Mouse (Mus musculus) megakaryocyte, adult 5-6 weeks (primary cell): Measurements from ENCODE around the gene Rimkla. TPM values are rescaled to one million over a fixed set of nuclear protein-coding genes. Genes with fewer than 3 reads are reported as not detected.

Experiments
- ATAC-seq: 2 replicates; pipeline ENCODE4 v1.8.0; 2016; ENCODE audit warnings: mild to moderate bottlenecking, inconsistent platforms; ENCODE audit not compliant: poor library complexity, severe bottlenecking
- total RNA-seq, 2 experiments: library from RNA; stranded (forward) in 1 of 2; stranded (reverse) in 1 of 2; fragments of 153-499, 151-499 nt in 1 of 2; fragments of 221-1000, 200-1000 nt in 1 of 2; gene quantifications; 2 replicates each; pipeline versions ENCODE4 v1.2.3 to v1.2.4; 2015 to 2017

The Rimkla gene
- total RNA-seq (2015) (not detected in 2 replicates), total RNA-seq (2017) (not detected in 2 replicates)

DNA sequence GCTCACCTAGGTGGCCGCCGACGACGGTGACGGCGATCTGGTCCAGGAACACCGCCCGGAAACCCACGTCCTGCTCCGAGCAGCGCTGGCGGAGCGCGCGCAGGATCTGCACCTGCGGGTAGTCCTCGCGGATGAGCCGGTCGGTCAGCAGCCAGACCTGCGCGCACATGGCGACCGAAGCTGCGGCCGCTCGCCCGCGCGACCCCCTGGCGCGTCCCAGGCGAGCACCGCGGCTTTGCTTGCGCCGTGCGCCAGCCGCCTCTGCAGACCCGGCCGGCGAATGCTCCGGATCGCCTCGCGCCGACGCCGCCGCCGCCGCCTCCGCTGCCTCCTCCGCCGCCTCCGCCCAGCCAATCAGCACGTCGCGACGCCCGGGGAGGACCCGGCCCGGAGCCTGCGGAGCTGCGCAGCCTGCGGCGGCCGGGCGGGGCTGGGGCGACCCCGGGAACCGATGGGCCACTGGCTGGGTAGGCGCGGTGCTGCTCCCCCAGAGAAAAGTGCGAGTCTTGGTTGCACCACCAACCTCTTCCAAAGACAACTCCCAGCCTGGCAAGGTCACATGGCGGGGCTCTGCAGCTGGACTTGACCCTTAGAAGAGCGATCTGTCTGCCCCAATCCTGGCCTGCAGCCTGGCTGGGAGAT is at the start of gene Rimkla:
Gene Rimkla, minus strand, starts transcription at position 338 of the 642 bp plus-strand sequence.
- peak; percentile 56 for ATAC-seq

GRCm38 (mm10) chr4:119540533-119540890 is 48.1 kb upstream of the Rimkla start:
- ATAC-seq = no peak

DNA sequence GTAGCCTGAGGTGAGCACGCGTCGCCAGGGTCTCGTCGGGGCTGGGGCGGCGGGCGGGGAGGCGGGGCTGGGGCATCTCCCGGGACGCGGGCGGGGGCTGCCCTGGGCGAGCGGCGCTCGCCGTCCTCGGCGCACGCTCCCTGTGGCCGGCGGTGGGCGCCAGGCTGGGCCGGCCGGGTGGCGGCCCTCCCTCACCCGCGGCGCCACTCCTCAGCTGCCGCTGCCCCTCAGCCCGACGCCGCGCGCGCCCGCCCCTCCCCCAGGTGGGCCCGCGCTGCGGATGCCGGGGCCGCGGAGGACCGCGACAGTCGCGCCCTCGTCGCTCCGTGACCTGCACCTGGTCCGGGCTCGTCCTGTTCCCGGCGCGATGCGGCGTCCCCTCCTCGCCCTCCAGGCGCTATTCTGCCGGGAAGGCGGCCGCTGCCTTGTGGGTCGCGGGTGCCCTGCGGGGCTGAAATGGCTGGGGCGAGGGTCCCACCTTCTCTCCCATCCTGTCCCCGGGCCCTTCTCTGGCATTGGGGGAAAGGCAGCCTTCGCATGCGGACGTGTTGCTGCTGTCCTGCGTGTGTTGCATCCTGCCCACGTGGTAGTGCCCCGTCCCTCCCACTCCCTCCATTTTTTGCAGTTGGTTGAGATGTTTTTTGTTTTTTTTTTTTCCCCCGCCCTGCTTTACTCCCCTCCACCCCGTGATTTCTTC is 47.6 kb upstream of the Rimkla start:
- peak; percentile 36 for ATAC-seq

DNA sequence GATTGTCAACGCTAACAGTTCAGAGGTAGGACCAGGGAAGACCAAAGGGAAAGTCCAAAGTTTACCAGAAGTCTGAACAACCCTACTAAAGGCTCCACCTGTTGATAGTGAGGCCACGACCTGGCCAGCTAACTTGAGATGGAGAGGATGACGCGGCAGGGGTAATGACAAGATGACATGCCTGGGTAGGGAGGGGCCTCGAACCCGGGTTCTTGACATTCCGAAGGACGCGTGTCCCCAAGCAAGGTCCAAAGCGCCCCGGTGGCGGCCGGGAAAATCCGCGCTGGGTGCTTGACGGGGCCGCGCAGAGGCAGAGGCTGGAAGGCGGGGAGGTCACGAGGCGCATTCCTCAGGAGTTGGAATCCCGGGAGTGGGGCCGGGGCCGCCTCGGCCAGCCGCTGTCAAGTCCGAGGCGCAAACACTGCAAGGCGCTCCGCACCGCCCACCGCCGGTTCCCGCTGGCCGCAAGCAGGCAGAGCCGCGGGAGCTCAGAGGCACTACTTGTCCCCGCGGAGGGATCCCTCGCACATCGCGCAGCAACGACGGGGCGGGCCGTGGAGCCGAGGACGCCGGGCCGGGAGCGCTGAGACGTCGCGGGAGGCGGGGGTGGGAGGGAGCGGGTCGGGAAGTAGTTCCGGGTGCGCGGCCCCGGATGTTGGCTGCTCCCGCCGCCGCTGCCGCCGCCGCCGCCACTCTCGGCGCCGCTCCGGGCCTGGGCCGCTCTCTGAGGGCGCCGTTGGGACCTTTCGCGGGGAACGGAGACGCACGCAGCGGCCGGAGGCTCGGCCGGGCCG is 46.8 kb upstream of the Rimkla start, which contains the start of gene Frg2f1:
Gene Frg2f1, minus strand, starts transcription at position 499 of the 794 bp plus-strand sequence.
- peak; percentile 91 for ATAC-seq

- no peak for ATAC-seq
Measured at GRCm38 (mm10) chr4:119537436-119537835, 45.0 kb upstream of the Rimkla start.

GRCm38 (mm10) chr4:119536615-119537014 is 44.2 kb upstream of the Rimkla start, which contains the start of gene Foxj3:
TSS of gene Foxj3 (plus strand) at chr4:119537004.
- peak; percentile 51 for ATAC-seq

- ATAC-seq = no peak
Measured at GRCm38 (mm10) chr4:119535103-119535502, 42.7 kb upstream of the Rimkla start.

DNA sequence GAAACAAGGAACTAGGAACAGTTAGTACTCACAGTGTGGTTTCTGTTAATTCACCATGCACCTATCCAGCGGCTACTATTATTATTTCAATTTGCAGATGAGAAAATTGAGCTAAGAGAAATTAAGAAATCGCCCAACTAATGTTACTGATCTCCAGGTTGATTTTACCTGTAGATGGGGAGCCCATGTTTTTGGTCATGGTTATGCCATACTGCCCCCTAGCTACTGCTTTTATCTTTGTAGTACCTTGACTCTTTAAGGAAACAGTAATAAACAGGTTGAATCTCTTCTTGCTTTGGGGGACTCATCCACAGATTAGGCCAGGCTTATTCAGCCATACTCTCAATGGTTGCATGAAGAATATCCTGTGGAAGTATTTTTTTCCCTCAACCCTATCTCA is 39.4 kb upstream of the Rimkla start:
- ATAC-seq = no peak

- ATAC-seq = no peak
Measured at GRCm38 (mm10) chr4:119526329-119526845, 34.0 kb upstream of the Rimkla start.

DNA sequence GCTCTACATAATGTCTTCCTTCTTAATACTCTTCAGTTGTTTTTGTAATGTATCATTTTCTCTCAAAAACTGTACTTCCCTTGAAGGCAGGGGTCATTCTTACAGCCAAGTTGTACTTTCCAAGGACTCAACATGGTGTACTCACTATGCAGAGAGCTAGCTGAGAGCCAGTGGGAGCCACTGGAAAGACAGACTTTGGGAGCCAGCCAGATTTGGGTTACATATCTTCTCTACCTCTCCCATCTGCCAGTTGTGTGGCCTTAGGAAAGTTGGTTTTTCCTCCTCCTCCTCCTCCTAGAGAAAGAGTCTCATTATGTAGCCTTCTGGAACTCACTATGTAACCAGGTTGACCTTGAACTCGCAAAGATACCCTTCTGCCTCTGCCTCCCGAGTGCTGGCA is 32.0 kb upstream of the Rimkla start:
- no peak for ATAC-seq

DNA sequence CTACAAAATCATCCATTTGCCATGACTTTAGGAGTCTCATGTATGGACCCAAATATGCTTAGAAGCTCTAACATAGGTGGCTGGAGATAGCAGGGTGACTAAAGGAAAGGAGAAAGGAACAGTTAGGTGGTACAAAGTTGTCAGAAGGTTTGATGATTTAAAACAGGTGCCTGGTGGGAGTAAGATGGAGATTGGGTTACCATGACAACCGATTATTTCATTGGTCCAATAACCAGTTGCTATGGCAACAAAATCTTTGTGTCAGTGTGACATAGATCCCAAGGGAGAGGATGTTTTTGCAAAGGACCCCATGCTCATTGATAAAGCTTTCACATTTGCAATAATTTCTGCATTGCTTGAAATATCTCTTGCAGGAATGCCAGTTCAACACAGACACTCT is 31.6 kb upstream of the Rimkla start:
- no peak for ATAC-seq

GRCm38 (mm10) chr4:119523575-119523974 is 31.1 kb upstream of the Rimkla start:
- ATAC-seq = no peak

GRCm38 (mm10) chr4:119512731-119513141 is 20.3 kb upstream of the Rimkla start:
- no peak for ATAC-seq

- ATAC-seq = no peak
Measured at GRCm38 (mm10) chr4:119511591-119511990, 19.2 kb upstream of the Rimkla start.

DNA sequence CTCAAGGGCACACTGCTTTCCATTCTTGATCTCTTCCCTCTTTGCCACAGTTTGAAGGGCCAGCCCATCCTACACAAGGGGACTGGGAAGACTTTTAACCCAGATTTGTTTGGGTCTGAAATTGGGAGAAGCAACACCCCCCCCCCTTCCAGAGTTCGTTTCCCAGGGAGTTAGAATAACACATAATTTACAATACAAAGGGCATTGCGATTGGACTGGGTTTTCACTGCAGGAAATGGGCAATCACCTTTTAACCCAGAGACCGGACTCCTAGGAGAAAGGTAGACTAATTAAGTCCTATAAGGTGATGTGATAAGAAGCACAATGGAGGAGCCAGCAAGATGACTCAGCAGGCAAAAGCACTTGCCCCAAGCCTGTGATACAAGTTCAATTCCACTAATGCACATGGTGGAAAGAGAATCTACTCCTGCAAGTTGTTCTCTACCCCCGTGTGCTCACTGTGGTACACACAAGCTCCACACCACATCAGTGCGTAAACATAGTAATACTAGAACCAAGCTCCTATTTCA is 6.0 kb upstream of the Rimkla start:
- no peak for ATAC-seq

DNA sequence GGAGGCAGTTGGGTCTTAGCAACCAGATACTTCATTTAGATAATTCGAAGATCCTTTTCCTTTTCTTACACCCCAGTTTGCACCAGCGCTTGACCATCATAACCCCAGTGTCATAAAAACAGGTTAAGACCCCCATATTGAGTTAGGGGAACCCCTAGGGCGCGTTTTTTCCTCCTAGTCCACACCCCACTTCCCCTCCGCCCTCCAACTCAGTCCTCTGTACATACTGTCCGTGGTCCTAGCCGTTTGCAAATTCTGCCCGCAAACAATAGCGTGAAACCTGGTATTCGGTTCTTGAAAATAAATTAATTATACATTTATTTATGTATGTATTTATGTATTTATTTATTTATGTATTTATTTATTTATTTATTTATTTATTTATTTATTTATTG is 502 bp upstream of the Rimkla start:
- no peak for ATAC-seq

GRCm38 (mm10) chr4:119490806-119491205 is 1.6 kb downstream of the Rimkla start:
- no peak for ATAC-seq

GRCm38 (mm10) chr4:119489666-119490065 is 2.8 kb downstream of the Rimkla start:
- ATAC-seq = no peak

DNA sequence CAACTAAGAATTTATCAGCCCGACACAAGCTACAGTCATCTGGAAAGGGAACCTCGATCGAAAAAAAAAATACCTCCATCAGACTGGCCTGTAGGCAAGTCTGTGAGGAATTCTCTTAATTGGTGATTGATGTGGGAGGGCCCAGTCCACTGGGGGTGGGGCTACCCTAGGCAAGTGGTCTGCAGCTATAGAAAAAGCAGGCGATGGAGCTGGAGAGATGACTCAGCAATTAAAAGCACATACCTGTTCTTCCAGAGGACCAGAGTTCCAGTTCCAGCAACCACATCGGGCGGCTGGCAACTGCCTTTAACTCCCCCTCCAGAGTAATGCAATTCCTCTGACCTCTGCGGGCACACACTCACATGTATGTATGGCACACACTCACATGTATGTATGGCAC is 7.5 kb downstream of the Rimkla start:
- ATAC-seq = no peak

DNA sequence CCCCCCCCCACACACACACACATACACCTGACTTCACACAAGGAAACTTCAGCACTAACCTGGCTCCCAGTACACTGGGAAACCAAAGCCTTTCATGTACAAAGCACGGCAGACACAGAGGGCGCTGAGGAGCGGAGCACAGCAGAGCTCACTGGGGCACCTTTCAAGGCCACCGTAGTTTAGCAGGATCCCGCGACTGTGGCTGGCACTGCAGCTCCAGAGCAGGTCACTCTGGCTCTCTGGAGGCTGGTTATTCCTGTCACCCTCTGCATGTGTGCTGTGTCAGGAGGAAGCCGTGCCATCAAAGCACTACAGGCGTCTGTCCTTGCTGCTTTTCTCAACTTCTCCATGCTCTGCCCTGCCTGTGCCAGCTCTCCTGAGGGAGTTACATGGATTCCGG is 9.4 kb downstream of the Rimkla start:
- ATAC-seq = no peak

DNA sequence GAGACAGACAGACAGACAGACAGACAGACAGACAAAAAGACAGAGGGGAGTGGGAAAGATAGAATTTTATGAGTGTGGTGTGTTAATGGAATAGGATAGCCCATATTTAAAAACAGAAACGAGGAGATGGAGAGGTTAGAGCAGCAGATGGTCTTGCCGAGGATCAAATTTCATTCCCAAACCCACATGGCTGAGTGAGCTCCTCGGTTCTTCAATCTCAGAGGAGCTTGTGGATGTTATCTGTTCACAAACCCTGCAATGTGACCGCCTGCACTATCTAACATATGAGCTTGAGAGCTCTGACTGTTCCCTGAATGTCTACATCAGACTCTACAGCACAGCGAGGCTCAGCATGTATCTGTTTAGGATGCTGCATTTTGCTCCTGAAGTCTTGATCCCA is 19.3 kb downstream of the Rimkla start:
- no peak for ATAC-seq
